Mouse (Mus musculus) left cerebral cortex, postnatal 36 days (tissue): ENCODE results near the gene Proser3. TPM values are rescaled to one million over a fixed set of nuclear protein-coding genes. Genes with fewer than 3 reads are reported as not detected.

Experiments used
- DNase-seq, 2 experiments: peaks; one replicate each; pipeline ENCODE4 v3.0.0; 2021 to 2022; ENCODE audit warnings: low spot score in 2 of 2, mixed read lengths in 1 of 2
- intact Hi-C: fragments of 180-260 bp; cut with DNase I; formaldehyde crosslinking; loops from one replicate; pipeline ENCODE4 v1.15.1; 2025
- total RNA-seq, 2 experiments: library from RNA; stranded (reverse); gene quantifications; 2 replicates each; pipeline ENCODE4 v1.2.3; 2021

Proser3 gene
- total RNA-seq = 1 to 10 TPM; 2.8 to 4.5 TPM

DNA sequence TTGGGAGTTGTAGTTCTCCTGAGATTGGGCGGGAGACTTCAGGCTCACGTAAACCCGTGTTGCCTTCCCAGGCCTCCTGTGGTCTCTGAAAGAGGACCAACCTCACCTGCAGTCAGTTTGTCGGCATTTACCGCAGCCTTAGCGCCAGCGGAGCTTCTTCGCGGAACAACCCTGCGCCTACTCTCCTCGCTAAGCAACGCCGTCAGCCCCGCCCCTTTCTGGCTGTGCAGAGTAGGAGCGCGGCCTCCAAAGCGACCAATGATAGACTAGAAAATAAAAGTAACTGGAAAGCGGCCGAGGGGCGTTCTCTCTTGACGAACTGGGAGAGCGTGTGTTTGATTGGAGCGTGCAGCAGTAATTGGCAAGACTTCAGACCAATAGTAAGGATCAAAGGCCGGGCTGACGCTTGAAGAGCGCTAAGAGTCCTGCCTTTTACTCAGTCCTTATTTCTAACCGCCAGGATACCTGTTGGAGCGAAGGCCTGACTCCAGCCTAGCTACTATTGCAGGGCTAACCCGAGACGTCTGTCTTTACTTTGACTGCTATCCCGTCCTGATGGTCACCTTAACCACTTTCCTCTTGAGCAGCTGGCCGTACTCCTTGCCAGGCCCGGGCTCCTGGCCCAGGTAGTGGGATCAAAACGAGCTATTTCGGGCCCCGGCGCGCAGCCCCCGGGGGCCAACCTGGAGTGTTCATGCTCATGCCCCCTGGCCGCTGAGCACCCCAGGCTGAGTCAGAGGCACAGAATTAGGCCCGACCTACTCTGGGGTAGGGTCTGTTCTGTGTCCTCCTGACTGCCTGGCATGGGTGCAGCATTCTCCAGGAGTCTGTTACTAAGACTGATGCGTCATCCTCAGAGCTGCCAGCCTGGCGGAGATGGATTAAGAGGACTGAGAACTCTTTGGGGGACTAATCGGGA is at the start of gene Proser3, which contains the start of gene Hspb6:
TSS of gene Proser3 (minus strand) at position 198 of the 919 bp plus-strand sequence.
TSS of gene Hspb6 (plus strand) at position 77 of the 919 bp plus-strand sequence.
- intact Hi-C loops = no loop called here

DNA sequence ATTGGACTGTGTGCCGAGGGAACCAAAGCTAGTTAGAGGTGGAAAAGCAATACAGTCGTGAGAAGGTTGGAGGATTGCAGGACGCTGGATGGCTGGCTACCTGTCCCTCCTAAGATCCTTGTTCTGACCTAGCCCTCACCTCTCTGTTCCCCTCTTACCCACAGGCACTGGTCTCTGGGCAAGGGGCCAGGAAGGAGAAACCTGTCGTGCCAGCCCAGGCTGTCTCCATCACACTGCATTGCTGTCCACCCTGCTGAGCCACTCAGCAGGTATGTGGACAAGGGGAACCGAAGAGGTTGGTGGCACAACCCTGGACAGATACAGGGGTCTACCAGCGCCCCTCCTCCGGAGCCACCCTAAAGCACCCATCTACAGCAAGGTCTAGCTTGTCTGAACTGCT is 48.6 kb upstream of the Proser3 start:
- intact Hi-C loops = no loop called here
- DNase-seq = no peak

More for the DNA sequence above, at the start of gene Proser3, which contains the start of gene Hspb6:
- DNase-seq = peak; percentile 94 to 95

DNA sequence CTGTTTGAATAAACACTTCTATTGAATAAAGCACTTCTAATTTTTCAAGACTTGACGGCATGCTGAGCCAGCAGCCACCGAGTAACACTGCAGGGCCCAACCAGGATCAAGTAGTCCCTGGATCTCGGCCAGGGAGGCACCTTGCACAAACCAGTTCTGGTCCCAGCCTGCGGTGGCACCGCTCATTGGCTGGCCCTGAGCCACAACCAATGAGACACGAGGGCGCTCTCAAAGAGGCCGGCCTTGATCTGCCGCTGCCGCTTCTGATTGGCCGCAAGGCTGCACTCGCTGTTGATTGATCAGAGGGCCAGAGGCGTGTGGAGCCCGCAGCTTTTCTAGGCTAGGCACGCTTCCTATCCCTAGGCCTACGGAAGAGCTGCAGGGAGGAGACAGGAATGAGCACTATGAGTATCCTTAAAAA is 47.8 kb upstream of the Proser3 start:
- intact Hi-C loops = no loop called here
- peak; percentile 87 for DNase-seq

DNA sequence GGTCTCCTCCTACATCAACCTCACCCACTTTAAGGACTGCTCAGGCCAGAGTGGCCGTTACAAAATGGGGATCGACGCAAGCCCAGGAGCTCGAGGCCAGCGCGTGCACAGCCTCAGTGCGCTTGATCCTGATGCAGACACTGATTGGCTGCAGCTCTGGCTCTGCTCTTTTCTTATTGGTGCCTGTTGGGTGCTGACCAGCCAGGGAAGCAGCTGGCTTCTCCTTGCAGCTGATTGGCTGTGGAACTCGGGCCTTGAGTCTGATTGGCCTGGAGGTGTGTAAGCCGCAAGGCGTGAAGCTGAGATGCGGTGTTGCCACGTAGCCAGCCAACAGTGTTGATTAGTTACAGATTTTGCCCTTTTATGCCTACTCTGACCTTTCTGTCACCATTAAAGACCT is 46.7 kb upstream of the Proser3 start, which contains the start of gene Zbtb32:
TSS of gene Zbtb32 (minus strand) at position 124 of the 400 bp plus-strand sequence.
- intact Hi-C loops = no loop called here
- DNase-seq = no peak

DNA sequence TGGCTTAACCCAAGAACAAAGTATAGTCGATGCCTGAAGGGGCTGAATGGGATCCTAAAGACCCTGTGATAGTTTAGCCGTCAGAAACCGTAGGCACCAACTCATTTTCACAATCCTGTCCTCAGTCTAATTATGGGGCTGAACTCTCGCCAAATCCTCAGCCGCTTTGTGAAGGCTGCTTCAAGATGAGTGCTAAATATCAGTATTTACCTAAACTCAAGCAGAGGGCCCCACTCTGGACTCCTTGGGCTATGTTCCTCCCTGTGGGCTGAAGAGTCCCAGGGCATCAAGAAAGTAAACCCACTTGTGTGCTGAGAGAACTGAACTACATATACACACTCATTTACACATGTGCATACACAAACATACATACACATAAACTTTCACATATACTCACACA is 44.7 kb upstream of the Proser3 start:
- no peak for DNase-seq
- intact Hi-C loops = no loop called here

DNA sequence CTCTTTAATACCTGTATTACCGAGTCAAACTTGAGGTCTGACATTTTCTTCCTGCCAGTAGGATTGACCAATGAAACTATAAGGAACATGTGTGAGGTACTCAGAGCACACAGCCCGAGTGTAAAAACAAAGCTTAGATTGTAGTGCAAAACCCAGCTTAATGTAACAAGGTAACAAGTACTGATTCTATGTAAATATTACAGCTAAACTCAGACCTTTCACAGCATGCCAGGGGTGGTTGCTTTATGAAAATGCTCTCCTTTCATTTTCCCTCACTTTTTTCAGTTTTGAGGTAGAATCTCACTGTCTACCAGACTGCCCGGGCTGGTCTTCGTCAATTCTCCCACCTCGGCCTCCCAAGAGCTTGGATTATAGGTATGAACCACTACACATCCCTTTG is 44.0 kb upstream of the Proser3 start:
- no peak for DNase-seq
- intact Hi-C loops = no loop called here

DNA sequence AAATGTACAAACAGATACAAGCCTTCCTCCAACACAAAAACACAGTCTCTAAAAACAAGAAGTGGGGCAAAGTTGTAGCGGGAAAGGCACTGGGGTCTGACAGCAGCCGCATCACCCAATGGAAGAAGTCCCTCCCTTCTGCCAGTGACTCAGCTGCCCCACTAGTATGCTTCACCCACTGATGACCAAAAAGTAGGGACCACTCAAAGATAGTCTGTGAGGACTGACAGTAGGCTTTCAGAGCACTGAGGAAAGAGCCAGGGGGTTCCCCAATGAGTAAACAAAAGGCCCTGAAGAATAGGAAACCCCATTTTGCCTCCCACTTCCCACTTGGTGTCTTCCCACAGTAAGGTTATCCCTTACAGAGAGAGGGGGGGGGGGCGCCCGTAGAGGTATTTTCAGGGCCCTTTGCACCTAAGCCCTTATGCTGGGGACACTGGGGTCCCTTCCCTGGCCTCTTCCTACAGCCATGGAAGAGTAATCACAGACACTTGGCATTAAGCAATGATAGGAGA is 42.5 kb upstream of the Proser3 start:
- intact Hi-C loops = no loop called here
- no peak for DNase-seq

DNA sequence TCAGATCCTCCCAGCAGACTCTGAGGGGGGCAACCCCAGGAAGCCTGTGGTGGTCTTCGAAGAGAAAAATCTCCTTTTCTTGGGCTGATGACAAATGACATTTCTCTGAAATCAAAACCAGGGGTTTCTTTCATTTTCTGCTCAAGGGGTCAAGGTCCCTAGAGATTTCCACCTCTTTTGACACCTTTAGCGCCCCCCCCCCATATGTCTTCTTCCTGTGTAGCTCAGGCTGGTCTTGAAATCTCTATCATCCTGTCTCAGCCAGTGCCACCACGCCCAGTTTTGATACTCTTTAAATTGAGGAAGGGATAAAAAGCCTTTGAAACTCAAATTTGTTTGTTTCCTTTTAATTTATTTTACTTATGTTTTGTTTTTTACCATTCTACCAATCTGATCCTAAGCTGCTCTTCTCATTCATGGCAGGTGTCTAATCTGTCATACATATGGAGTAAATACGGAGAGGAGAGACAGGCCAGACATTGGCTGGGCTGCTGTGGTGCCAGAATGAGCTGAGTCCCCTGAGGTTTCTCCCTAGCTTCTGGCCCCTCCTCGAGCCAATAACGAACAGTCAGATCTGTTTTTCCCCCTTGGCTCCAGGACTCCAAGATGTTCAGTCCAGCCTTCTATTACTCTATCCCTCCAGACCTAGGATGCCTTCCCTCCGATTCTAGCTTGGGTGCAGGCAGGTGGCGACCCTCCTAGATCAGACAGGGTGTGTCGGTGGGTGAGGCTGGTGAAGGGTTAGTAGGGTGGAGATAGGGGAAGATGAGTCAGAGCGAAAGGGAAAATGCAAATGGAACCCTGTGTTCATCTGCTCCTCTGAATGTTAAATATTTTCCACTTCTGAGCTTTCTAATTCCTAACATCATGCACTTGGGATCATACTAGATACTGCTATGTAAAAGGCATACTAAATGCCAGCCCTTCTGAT is 41.7 kb upstream of the Proser3 start:
- no peak for DNase-seq
- intact Hi-C loops = no loop called here

DNA sequence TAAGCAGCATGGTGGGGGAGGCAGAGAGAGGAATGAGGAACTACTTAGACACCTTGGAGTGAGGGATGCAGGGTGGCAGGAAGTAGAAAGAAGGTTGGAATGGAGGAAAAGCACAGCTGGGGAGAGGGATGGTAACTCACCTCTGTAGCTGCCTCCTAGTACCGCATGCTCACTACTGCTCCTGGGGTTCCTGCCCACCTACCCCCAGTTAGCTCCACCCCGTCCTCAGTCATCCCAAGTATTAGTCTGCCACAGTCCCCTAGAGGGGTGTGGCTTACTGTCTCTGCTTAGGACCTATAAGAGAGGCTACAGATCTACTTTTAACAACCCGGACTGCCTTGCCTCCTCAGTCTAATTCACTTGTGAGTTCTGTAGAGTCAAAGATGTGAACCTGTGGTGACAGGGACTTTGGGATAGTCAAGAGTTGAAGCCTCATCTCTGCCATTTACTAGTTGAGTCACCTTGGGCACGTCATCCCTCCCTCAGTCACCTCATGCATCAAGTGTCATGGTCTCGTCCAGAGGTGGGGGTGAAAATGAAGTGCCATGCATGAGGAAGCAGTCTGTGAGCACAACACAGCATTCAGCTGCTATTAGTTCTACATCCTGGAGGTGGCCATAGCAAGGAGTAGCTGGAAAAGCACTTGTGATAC is 40.8 kb upstream of the Proser3 start:
- DNase-seq = no peak

DNA sequence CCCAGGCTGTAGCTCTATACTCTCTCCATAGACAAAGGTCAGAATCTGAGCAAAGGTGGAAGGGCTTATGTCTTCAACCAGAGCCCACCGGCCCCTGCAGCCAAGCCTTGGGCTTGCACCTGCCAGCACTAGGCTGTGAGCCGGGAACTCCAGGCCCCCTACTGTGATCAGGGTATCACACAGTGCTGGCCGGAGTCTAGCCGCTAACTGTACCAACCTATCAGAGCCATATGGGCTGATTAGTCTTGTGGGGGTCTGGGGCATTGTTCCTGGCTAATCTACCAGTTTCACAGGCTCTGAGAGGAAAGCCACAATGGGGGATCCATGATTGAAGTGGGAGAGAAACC is 39.5 kb upstream of the Proser3 start:
- no peak for DNase-seq
- intact Hi-C loops = no loop called here

More for the DNA sequence above, 40.8 kb upstream of the Proser3 start:
- intact Hi-C loops = no loop called here

DNA sequence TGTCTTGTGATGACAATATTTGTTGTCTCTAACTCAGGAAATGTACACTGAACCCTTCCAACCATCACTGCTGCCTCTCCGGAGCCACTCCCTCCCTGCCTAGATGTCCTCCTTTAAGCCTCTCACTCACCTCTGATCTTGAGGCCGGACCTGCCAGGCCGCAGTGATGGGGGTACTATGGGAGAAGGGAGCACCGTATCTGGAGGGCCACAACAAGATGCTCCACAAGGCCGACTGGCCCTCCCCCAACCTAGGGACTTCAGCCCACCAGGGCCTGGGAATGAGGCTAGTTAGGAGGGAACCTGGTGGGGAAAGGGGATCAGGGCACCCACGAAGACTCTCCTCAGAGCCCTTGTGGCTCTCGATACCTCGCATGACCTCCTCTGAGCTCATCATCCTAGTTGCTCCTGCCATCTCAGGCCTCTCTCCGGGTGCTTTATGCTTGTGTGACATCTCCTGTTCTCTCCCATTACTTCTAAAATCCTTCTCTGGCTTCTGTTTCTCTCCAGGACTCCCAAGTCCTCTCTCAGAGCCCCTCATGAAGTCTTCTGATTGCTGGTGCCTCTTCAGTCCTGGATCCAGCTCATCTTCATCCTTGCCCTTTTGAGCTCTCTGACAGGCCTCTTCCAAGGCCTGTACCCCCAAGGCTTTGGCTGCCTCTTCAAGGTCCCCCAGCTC is 39.0 kb upstream of the Proser3 start:
- no peak for DNase-seq
- intact Hi-C loops = no loop called here

DNA sequence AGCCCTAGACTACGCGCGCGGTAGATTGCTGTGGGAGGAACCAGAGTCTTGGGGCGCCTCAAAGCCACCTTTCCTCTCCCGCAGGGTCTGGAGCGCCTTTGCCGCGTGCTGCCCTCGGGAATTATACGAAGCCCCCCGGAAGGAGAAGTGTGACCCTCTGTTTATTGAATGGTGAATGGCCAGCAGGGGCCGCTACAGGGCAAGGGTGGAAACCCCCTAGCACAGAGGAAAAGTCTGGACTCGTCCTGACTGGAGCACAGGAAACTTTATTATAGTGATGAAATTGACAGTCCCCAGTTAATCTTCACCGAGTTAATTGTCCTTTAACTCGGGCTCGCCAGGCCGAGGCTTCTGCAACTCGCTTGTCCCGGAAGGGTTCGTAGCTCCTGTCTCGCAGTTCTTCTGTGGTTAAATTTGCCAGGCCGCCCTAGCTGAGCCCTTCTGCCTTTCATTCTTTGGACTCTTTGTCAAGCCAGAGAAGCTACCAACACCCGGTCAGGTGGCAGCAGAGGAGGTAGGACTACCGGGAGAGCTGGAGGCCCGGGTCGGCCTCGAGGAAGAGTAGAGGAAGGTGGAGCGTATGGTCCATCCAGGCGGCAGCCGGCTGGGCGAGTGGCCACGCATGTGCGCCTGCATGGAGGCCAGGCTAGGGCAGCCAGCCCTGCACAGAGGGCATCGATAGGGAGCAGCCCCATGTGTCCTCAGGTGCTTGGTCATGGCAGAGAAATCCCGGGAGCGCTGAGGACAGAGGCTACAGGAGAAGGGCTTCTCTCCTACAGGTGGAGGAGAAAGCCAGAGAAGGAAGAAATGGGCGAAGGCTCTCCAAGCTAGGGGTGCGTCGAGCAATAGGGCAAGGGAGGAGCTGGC is 37.6 kb upstream of the Proser3 start:
- peak in 1 of 2 experiments; percentile 78 for DNase-seq
- intact Hi-C loops = loop anchor here (1.0 to 2.0 kb wide), 2 partner anchors 24 to 27 kb away; partner anchors contain the start of genes Gm49396, Psenen and U2af1l4

DNA sequence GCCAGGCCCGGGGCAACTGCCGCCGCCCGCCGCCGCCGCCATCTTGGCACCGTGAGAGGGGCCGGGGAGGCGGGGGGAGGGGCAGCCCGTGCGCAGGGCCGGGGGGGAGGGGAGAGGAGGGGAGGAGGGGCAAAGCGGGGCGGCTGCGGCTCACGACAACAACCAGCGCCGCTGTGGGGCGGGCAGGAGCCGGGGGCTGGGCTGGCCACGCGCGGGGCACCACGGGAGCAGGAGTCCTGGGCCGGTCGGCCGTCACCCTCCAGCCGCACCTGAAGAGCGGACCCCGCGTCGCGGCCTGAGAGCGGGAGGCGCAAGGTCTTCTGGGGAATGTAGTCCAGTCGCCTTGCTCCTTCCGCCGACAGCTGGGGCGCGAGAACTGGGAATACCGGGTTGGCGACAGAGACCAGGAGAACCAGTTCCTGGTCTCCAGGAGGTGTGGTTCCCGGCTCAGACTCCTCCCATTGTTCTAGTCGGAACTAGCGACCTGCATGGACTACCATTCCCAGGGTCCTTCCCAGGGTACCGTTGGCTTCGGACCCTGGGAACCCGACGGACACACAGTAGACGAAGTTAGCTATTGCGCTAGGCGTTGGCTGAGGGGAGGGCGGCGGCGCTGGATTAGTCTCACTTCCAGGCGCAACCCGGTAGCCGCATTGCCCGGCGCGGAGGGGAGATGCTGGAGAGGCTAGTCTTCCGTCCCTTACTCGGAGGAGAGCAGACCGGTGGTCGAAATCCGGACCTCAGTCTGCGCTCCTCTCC is 36.8 kb upstream of the Proser3 start, which contains the start of gene Kmt2b:
TSS of gene Kmt2b (minus strand) at position 51 of the 759 bp plus-strand sequence.
- DNase-seq = peak; percentile 98
- intact Hi-C loops = loop anchor here (1.0 to 2.0 kb wide), 2 partner anchors 24 to 26 kb away; partner anchors contain the start of genes Gm49396, Psenen and U2af1l4

DNA sequence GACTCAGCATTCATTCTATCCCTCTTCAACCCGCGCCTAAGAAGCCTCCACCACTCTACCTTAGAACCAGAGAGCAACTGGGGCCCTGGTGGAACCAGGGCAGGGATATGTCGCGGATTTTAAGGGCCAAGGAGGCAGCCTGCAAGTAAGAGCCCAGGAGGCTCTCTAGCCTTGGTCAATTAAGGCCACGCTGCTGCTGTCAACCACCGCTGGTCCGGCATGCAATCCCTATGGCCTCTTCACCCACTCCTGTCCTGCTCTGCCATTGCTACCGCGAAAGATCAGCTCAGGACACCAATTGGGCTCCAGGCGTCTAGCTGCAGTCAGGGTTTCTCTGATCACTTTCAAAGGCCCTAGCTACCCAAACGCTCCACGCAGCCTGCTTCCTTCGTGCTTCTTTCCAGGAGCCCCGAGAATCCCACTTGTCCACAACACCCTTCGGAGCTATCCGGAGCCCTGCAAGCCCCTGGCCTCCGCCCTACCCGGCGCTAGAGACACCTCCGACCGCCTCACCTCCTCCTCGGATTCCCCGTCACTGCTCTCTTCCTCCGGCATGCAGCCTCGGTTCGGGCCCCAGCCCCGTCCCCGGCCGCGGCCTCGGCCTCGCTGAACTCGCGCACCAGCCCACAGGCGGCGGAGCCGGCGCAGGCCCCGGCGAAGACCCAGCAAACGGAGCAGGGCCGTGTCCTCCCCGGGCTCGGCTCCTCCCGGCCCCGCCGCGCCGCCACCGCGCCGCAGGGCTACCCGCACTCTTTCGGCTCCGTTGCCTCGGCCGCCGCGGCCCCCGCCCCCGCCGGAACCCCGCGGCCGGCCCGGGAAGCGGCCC is 36.0 kb upstream of the Proser3 start:
- intact Hi-C loops = loop anchor here (2.0 kb wide), 1 partner anchor 25 kb away; the partner anchor contains the start of genes Gm49396, Psenen and U2af1l4
- DNase-seq = peak in 1 of 2 experiments; percentile 64

DNA sequence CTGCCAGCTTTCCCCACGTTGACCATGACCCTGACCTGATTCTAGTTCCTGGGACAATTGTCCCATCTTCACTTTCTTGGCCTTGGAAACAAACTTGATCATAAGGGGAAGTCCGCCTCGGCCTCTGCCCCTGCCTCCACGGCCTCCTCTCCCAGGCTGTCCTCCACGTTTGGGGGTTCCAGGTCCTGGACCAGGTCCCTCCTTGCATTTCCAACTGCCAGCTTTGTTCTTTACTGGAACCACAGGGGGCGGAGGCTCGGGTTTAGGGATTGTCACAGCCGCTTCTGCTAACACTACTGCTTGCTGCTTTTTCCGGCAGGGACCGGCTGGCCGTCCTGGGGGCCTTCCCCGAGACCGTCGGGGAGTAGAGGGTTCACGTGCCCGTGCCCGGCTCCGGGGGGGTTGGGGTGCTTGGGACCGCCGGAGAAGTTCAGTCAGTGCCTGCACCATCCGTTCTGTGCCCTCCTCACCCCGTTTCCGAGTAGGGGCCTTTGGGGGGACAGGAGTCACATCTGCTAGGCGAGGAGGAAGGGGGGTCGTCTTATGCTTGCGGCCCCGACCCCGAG is 34.4 kb upstream of the Proser3 start:
- intact Hi-C loops = no loop called here
- no peak for DNase-seq

DNA sequence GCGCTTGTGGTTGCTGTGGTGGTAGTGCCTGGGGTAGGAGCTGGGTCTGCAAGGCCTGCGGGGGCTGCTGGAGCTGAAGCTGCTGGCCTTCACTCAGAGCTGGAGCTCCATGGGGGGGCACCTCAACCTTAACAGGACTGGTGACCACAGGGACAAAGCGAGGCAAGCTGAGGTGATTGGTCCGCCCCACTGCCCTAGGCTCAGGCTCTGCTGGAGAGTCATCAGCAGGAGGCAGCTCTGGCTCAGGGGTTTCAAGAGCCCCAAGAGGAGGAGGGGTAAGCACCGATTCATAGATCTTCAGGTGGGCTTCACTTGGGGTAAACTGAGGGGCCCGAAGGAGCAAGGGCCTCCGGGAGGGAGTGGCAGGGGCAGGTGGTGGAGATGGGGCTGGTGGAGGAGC is 33.1 kb upstream of the Proser3 start:
- no peak for DNase-seq
- intact Hi-C loops = no loop called here
